Mouse (Mus musculus): ENCODE results near the gene 4930550C14Rik. TPM values are rescaled to one million over a fixed set of nuclear protein-coding genes. Genes with fewer than 3 reads are reported as not detected.

Gene 4930550C14Rik
- polyA plus RNA-seq, 1 experiment = 0.06 TPM

- peak within 1 kb of the TSS; percentile 44 for H3K4me3 ChIP-seq (ENCODE audit: insufficient read depth, poor library complexity, severe bottlenecking)
- peaks cover 11% of the 10 kb centered on the region for H3K79me2 ChIP-seq (ENCODE audit: control insufficient read depth, insufficient read depth)
- peak; percentile 97 for TF ChIP-seq USF1 (IDR thresholded peaks at IDR 0.05; ENCODE audit: low read depth)
- TF ChIP-seq MYOG (IDR thresholded peaks at IDR 0.05; ENCODE audit: control insufficient read depth, extremely low read depth, insufficient read length) = no peak
- peak; percentile 52 for TF ChIP-seq MAX (IDR thresholded peaks at IDR 0.05)
- TF ChIP-seq MYOD1 (IDR thresholded peaks at IDR 0.05; ENCODE audit: control insufficient read depth, insufficient read length, low read depth) = no peak
- no peak for TF ChIP-seq FOSL1 (IDR thresholded peaks at IDR 0.05; ENCODE audit: insufficient read depth, low read length, poor library complexity, severe bottlenecking)
- TF ChIP-seq CTCF (IDR thresholded peaks at IDR 0.05; ENCODE audit: control insufficient read depth, insufficient read depth, insufficient read length) = no peak
- no peaks in the 10 kb centered on the region for H3K27me3 ChIP-seq (ENCODE audit: control insufficient read depth, insufficient read depth, insufficient read length)
- H3K79me3 ChIP-seq (ENCODE audit: low read depth) = no peaks in the 10 kb centered on the region
- no peaks in the 10 kb centered on the region for H3K36me3 ChIP-seq (ENCODE audit: control insufficient read depth, insufficient read depth)
- peak within 1 kb of the TSS; percentile 91 for H3ac ChIP-seq (ENCODE audit: control insufficient read depth, insufficient read length, low read depth)
These were observed 17.9 kb upstream of the 4930550C14Rik start, which contains the start of gene Kdelc2 for GRCm38 (mm10) chr9:53383951-53384866. Gene Kdelc2 (plus strand): TSS chr9:53384025.

DNA sequence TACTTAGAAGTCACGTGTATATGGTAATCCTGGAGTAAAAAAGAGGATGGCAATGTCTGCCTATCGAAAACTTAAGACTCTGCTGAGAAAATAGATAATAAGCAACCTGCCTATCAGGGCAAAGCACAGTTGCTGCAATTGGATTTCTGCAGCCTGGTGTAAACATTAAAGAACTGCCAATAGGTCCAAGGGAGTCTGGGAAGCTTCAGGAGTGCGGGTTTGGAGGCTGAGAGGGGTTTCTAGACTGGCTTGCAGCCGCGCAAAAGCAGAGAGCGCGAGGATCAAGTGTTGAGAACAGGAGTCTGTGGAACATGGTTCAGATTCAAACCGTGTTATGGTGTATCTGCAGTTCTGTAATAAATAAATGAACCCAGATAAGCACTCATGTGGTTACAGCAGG is 17.3 kb upstream of the 4930550C14Rik start:
- H3K27me3 ChIP-seq (ENCODE audit: control insufficient read depth, insufficient read depth, insufficient read length) = no peaks in the 10 kb centered on the region
- H3K79me3 ChIP-seq (ENCODE audit: low read depth) = no peaks in the 10 kb centered on the region
- peak overlapping the region; percentile 91 for H3ac ChIP-seq (ENCODE audit: control insufficient read depth, insufficient read length, low read depth)
- peaks cover 11% of the 10 kb centered on the region for H3K79me2 ChIP-seq (ENCODE audit: control insufficient read depth, insufficient read depth)
- H3K36me3 ChIP-seq (ENCODE audit: control insufficient read depth, insufficient read depth) = no peaks in the 10 kb centered on the region
- peak overlapping the region; percentile 44 for H3K4me3 ChIP-seq (ENCODE audit: insufficient read depth, poor library complexity, severe bottlenecking)
- TF ChIP-seq USF1 (IDR thresholded peaks at IDR 0.05; ENCODE audit: low read depth) (no peak), MYOG (IDR thresholded peaks at IDR 0.05; ENCODE audit: control insufficient read depth, extremely low read depth, insufficient read length) (no peak), FOSL1 (IDR thresholded peaks at IDR 0.05; ENCODE audit: insufficient read depth, low read length, poor library complexity, severe bottlenecking) (no peak), MAX (IDR thresholded peaks at IDR 0.05) (no peak), CTCF (IDR thresholded peaks at IDR 0.05; ENCODE audit: control insufficient read depth, insufficient read depth, insufficient read length) (no peak), CEBPB (IDR thresholded peaks at IDR 0.05; ENCODE audit: low read depth) (no peak), MYOD1 (IDR thresholded peaks at IDR 0.05; ENCODE audit: control insufficient read depth, insufficient read length, low read depth) (no peak)

DNA sequence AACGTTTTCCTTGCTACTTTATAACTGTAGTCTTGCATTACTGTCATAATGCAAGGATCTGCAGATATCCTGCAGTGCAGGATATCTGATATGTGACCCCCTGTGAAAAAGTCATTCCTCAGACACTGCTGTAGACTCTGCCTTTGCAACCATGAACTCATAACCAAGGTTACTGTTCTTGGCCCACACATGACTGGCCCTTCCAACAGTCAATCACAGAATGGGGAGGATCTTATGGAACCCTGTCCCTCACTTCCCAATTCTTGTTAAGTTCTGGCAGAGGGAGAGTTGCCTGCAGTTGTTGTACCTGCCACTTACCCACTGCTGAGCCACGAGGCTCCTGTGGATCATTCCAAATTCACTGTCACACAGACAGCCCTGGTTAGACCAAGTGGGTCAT is 14.7 kb upstream of the 4930550C14Rik start:
- H3K4me3 ChIP-seq (ENCODE audit: insufficient read depth, poor library complexity, severe bottlenecking) = no peak overlapping the region
- no peak for TF ChIP-seq USF1 (IDR thresholded peaks at IDR 0.05; ENCODE audit: low read depth)
- TF ChIP-seq MYOD1 (IDR thresholded peaks at IDR 0.05; ENCODE audit: control insufficient read depth, insufficient read length, low read depth) = no peak
- TF ChIP-seq FOSL1 (IDR thresholded peaks at IDR 0.05; ENCODE audit: insufficient read depth, low read length, poor library complexity, severe bottlenecking) = no peak
- no peak for TF ChIP-seq CTCF (IDR thresholded peaks at IDR 0.05; ENCODE audit: control insufficient read depth, insufficient read depth, insufficient read length)
- no peak for TF ChIP-seq MAX (IDR thresholded peaks at IDR 0.05)
- no peak for TF ChIP-seq MYOG (IDR thresholded peaks at IDR 0.05; ENCODE audit: control insufficient read depth, extremely low read depth, insufficient read length)
- TF ChIP-seq CEBPB (IDR thresholded peaks at IDR 0.05; ENCODE audit: low read depth) = no peak
- no peak overlapping the region for H3ac ChIP-seq (ENCODE audit: control insufficient read depth, insufficient read length, low read depth)
- no peaks in the 10 kb centered on the region for H3K36me3 ChIP-seq (ENCODE audit: control insufficient read depth, insufficient read depth)
- H3K27me3 ChIP-seq (ENCODE audit: control insufficient read depth, insufficient read depth, insufficient read length) = no peaks in the 10 kb centered on the region
- peaks cover 11% of the 10 kb centered on the region for H3K79me2 ChIP-seq (ENCODE audit: control insufficient read depth, insufficient read depth)
- H3K79me3 ChIP-seq (ENCODE audit: low read depth) = no peaks in the 10 kb centered on the region

GRCm38 (mm10) chr9:53389109-53389508 is 13.0 kb upstream of the 4930550C14Rik start:
- no peak overlapping the region for H3K4me3 ChIP-seq (ENCODE audit: insufficient read depth, poor library complexity, severe bottlenecking)
- TF ChIP-seq MAX (IDR thresholded peaks at IDR 0.05) (no peak), MYOD1 (IDR thresholded peaks at IDR 0.05; ENCODE audit: control insufficient read depth, insufficient read length, low read depth) (no peak), FOSL1 (IDR thresholded peaks at IDR 0.05; ENCODE audit: insufficient read depth, low read length, poor library complexity, severe bottlenecking) (no peak), CTCF (IDR thresholded peaks at IDR 0.05; ENCODE audit: control insufficient read depth, insufficient read depth, insufficient read length) (no peak), USF1 (IDR thresholded peaks at IDR 0.05; ENCODE audit: low read depth) (no peak), MYOG (IDR thresholded peaks at IDR 0.05; ENCODE audit: control insufficient read depth, extremely low read depth, insufficient read length) (no peak), CEBPB (IDR thresholded peaks at IDR 0.05; ENCODE audit: low read depth) (no peak)
- H3ac ChIP-seq (ENCODE audit: control insufficient read depth, insufficient read length, low read depth) = no peak overlapping the region
- peaks cover 11% of the 10 kb centered on the region for H3K79me2 ChIP-seq (ENCODE audit: control insufficient read depth, insufficient read depth)
- no peaks in the 10 kb centered on the region for H3K79me3 ChIP-seq (ENCODE audit: low read depth)
- H3K27me3 ChIP-seq (ENCODE audit: control insufficient read depth, insufficient read depth, insufficient read length) = no peaks in the 10 kb centered on the region
- H3K36me3 ChIP-seq (ENCODE audit: control insufficient read depth, insufficient read depth) = no peaks in the 10 kb centered on the region

DNA sequence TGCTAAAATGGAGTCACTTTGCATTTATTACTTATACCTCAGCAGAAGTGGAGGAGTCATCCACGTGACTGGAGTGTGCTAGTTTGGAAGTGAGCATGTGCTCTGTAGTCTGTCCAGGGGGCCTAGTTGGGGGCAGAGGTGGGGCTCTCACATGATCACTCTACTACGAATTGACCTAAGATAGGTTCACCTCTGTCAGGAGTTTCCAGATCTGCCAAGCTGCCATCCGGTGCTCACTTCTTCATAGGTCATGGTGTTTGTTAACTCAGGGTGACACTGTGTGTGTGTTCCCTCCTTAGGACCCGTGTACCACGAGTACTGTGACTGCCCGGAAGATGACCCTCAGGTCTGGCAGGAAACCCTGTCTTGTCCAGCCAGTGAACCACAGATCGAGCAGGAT is 12.0 kb upstream of the 4930550C14Rik start:
- Histone ChIP-seq H3ac (ENCODE audit: control insufficient read depth, insufficient read length, low read depth) (no peak overlapping the region), H3K79me3 (ENCODE audit: low read depth) (no peaks in the 10 kb centered on the region), H3K36me3 (ENCODE audit: control insufficient read depth, insufficient read depth) (no peaks in the 10 kb centered on the region), H3K4me3 (ENCODE audit: insufficient read depth, poor library complexity, severe bottlenecking) (no peak overlapping the region), H3K79me2 (ENCODE audit: control insufficient read depth, insufficient read depth) (peaks cover 7% of the 10 kb centered on the region), H3K27me3 (ENCODE audit: control insufficient read depth, insufficient read depth, insufficient read length) (no peaks in the 10 kb centered on the region)
- TF ChIP-seq MAX (IDR thresholded peaks at IDR 0.05) (no peak), FOSL1 (IDR thresholded peaks at IDR 0.05; ENCODE audit: insufficient read depth, low read length, poor library complexity, severe bottlenecking) (no peak), USF1 (IDR thresholded peaks at IDR 0.05; ENCODE audit: low read depth) (no peak), MYOG (IDR thresholded peaks at IDR 0.05; ENCODE audit: control insufficient read depth, extremely low read depth, insufficient read length) (no peak), CTCF (IDR thresholded peaks at IDR 0.05; ENCODE audit: control insufficient read depth, insufficient read depth, insufficient read length) (no peak), MYOD1 (IDR thresholded peaks at IDR 0.05; ENCODE audit: control insufficient read depth, insufficient read length, low read depth) (no peak), CEBPB (IDR thresholded peaks at IDR 0.05; ENCODE audit: low read depth) (no peak)
